Mouse (Mus musculus) hindbrain, embryonic 12.5 days (tissue): ENCODE measurements around the gene Tmem131. TPM values are rescaled to one million over a fixed set of nuclear protein-coding genes. Genes with fewer than 3 reads are reported as not detected.

ENCODE experiments used
- ATAC-seq: fragments of 200-750 bp; cut with Nextera tagmentation; 2 replicates; pipeline ENCODE4 v1.8.0; 2017; ENCODE audit warnings: moderate TSS enrichment; ENCODE audit not compliant: low FRiP score
- H3K27ac ChIP-seq: fragments of 300-500 bp; sonication (generic); 2 replicates; pipeline ENCODE4 v1.5.1; 2016; ENCODE audit warnings: mild to moderate bottlenecking
- H3K27me3 ChIP-seq: fragments of 300-500 bp; sonication (generic); 2 replicates; pipeline ENCODE4 v1.6.1; 2016; ENCODE audit warnings: mild to moderate bottlenecking
- H3K36me3 ChIP-seq: fragments of 300-500 bp; sonication (generic); 2 replicates; pipeline ENCODE4 v1.6.1; 2016; ENCODE audit warnings: mild to moderate bottlenecking
- H3K4me1 ChIP-seq: fragments of 300-500 bp; sonication (generic); 2 replicates; pipeline ENCODE4 v1.6.1; 2016
- H3K4me2 ChIP-seq: fragments of 300-500 bp; sonication (generic); replicated peaks from 2 replicates; pipeline ENCODE4 v1.6.1; 2016; ENCODE audit warnings: mild to moderate bottlenecking
- H3K4me3 ChIP-seq: fragments of 300-500 bp; sonication (generic); 2 replicates; pipeline ENCODE4 v1.5.1; 2016; ENCODE audit warnings: mild to moderate bottlenecking
- H3K9ac ChIP-seq: fragments of 300-500 bp; sonication (generic); 2 replicates; pipeline ENCODE4 v1.6.1; 2016; ENCODE audit warnings: mild to moderate bottlenecking, moderate library complexity
- H3K9me3 ChIP-seq: fragments of 300-500 bp; sonication (generic); replicated peaks from 2 replicates; pipeline ENCODE4 v1.6.1; 2016; ENCODE audit warnings: mild to moderate bottlenecking
- WGBS: fragments of 180-500 bp; shearing (Covaris S2); methylation state at CpG from one replicate; pipeline ENCODE4 v1.1.7; 2016; 5-methylcytosine and 5-hydroxymethylcytosine counted together
- polyA plus RNA-seq: library from polyadenylated mRNA; unstranded; fragments of >200 nt; fragmentation: Nextera tagmentation; extraction: Ambion mirVana; gene quantifications from 2 replicates; pipeline ENCODE4 v1.2.1, GENCODE M21; 2016

Tmem131 gene
- polyA plus RNA-seq, 1 experiment from 2014 or later, result 18.2 TPM

DNA sequence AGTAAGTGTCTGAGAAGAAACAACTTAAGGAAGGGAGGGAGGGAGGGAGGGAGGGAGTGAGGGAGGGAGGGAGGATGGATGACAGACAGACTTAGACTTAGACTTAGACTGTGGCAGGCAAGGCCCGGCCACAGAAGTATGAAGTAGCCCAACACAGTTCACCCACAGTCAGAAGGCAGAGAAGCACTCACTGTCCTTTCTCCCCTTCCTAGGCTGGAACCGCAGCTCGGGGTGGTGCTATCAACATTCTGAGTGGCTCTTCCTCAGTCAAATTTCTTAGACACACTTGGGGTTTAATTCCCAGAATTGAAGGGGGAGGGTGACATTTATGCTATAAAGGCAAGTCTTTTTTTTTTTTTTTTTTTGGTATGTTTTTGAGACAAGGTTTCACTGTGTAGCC lies 51.0 kb downstream of the Tmem131 start:
- WGBS, result 87% methylated on average over 3 of the region's 3 CpGs
- H3K4me3 ChIP-seq, result no peak overlapping the region
- no peaks in the 10 kb centered on the region for H3K4me1 ChIP-seq
- no peak overlapping the region for H3K4me2 ChIP-seq
- no peaks in the 10 kb centered on the region for H3K9me3 ChIP-seq
- ATAC-seq, result no peak
- H3K9ac ChIP-seq, result no peak overlapping the region
- no peak overlapping the region for H3K27ac ChIP-seq
- no peaks in the 10 kb centered on the region for H3K27me3 ChIP-seq
- H3K36me3 ChIP-seq, result no peaks in the 10 kb centered on the region

DNA sequence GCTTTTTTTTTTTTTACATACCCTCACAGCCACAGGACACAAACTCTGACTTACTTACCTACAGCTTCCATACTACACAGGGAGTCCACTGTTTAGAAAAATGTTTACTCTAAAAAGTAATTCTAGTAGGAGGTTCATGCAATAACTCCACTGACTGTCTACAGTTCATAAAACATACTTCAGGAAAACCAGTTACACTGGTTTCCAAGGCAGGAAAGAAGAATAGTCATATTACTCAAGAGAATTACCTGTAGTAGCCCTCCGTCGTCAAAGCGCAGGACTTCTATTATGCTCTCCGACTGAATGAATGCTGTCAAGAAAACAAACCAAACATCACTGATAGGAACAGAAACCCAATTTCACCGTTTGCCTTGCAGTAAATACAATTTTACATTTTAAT lies 54.5 kb downstream of the Tmem131 start:
- Histone ChIP-seq H3K4me2 (no peak overlapping the region), H3K27ac (no peak overlapping the region), H3K27me3 (no peaks in the 10 kb centered on the region), H3K36me3 (no peaks in the 10 kb centered on the region), H3K4me3 (no peak overlapping the region), H3K9ac (no peak overlapping the region), H3K4me1 (peaks cover 10% of the 10 kb centered on the region), H3K9me3 (no peaks in the 10 kb centered on the region)
- WGBS, result 88% methylated on average over 5 of the region's 5 CpGs
- no peak for ATAC-seq

DNA sequence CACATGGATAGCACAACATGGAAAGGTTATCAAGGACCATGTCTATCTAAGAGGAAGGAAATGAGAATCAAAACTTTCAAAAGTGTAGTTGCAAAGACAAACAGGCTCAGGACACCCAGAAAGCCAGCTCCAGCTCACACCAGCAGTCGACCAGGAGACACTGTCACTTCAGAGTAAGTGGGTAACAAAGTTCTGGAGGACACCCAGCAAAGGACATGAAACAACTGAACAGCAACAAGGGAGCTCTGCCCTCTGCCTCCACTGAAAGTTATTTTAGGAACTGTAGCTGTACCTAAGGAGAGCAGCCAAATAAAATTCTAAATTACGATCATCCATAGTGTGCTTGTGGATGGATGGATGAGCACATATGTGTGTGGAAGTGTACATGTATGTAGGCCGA lies 56.3 kb downstream of the Tmem131 start:
- H3K9ac ChIP-seq, result no peak overlapping the region
- H3K4me1 ChIP-seq, result peaks cover 13% of the 10 kb centered on the region
- no peaks in the 10 kb centered on the region for H3K27me3 ChIP-seq
- 97% methylated on average over 3 of the region's 3 CpGs for WGBS
- H3K27ac ChIP-seq, result no peak overlapping the region
- no peak overlapping the region for H3K4me3 ChIP-seq
- H3K9me3 ChIP-seq, result no peaks in the 10 kb centered on the region
- H3K4me2 ChIP-seq, result no peak overlapping the region
- no peaks in the 10 kb centered on the region for H3K36me3 ChIP-seq
- no peak for ATAC-seq

DNA sequence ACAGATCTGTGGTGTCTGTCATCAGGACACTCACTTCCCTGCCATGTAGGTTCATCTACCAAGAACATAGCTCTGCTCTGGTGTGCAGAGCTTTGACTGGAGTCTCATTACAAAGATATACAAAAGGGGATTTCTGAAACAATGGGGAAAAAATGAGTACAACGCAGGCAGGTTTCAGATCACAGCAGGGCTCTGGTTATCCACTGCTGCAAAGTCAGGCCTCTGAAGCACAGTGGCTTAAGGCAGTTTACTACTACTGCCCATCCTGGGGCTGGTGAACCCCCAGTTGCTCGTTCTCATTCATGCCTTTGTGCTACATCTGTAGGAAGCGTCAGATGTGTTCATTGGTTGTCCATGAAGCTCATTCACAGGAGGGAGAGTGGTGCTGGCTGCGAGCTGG lies 57.0 kb downstream of the Tmem131 start:
- H3K9ac ChIP-seq, result no peak overlapping the region
- ATAC-seq, result no peak
- peaks cover 13% of the 10 kb centered on the region for H3K4me1 ChIP-seq
- H3K4me3 ChIP-seq, result no peak overlapping the region
- H3K27me3 ChIP-seq, result no peaks in the 10 kb centered on the region
- no peaks in the 10 kb centered on the region for H3K9me3 ChIP-seq
- no peak overlapping the region for H3K27ac ChIP-seq
- no peak overlapping the region for H3K4me2 ChIP-seq
- no peaks in the 10 kb centered on the region for H3K36me3 ChIP-seq
- 73% methylated on average over 4 of the region's 4 CpGs for WGBS

DNA sequence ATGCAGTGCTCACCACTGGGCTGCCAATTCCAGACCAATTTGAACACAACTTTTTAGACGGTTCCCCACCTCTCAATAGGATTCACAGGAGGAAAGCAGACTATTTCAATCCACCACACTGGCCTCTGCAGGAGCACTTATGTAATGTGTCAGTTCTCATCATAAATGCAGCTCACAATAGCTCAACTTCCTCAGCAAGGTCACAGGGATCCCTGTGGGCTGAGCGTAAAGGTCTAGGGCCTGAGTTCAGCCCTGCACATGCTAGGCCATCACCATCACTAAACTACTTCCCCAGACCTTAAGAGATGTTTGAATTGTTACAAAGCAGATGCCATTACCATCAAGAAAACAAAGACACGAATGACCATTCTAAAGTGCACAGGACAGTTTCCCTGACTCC lies 58.9 kb downstream of the Tmem131 start:
- Histone ChIP-seq H3K27ac (no peak overlapping the region), H3K36me3 (no peaks in the 10 kb centered on the region), H3K27me3 (no peaks in the 10 kb centered on the region), H3K4me2 (no peak overlapping the region), H3K4me3 (no peak overlapping the region), H3K9ac (no peak overlapping the region), H3K4me1 (peaks cover 13% of the 10 kb centered on the region), H3K9me3 (no peaks in the 10 kb centered on the region)
- no peak for ATAC-seq
- 61% methylated on average over 3 of the region's 3 CpGs for WGBS

DNA sequence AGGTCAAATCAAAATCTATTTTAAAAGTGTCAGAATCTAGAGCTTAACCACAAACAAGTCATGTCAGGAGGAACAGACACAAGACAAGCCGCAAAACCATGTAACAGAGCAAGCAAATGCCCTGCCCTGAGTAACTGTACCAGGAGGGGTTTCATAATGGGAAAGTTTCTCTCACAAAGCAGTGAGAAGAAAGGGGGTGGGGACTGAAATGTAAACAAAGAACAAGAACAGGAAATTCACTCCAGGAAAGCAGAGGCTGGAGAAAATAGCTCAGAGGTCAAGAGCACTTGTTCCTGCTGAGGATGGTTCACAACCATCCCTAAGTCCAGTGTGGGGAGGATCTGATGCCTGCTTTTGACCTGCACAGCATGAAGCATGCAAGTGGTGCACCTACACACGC lies 59.7 kb downstream of the Tmem131 start:
- ATAC-seq, result no peak
- no peak overlapping the region for H3K4me3 ChIP-seq
- WGBS, result 67% methylated on average over 2 of the region's 2 CpGs

DNA sequence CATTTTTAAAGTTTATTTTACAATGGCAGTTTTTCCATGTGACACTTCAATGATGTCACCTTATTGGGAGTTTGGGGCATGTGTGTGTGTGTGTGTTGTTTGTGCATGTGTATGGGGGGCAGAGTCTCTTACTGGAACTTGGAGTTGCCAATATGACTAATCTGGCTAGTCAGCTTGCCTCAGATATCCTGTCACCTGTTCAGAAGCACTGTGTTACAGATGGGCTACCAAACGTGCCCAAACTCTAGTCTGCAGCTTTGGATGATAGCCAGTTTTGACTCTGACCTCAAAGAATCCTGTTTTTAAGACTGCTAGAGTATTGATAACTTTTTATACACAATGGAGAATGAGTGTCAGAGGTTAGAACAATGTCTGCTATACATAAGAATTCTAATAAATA lies 64.3 kb downstream of the Tmem131 start:
- Histone ChIP-seq H3K27ac (no peak overlapping the region), H3K4me1 (peaks cover 5% of the 10 kb centered on the region), H3K9ac (no peak overlapping the region), H3K4me3 (no peak overlapping the region), H3K36me3 (peaks cover 11% of the 10 kb centered on the region), H3K27me3 (no peaks in the 10 kb centered on the region), H3K4me2 (no peak overlapping the region), H3K9me3 (no peaks in the 10 kb centered on the region)
- ATAC-seq, result no peak
- WGBS, result 68% methylated on average over 1 of the region's 1 CpGs

More for the DNA sequence above, 59.7 kb downstream of the Tmem131 start:
- H3K4me1 ChIP-seq, result peaks cover 13% of the 10 kb centered on the region
- H3K27me3 ChIP-seq, result no peaks in the 10 kb centered on the region
- H3K27ac ChIP-seq, result no peak overlapping the region
- no peak overlapping the region for H3K4me2 ChIP-seq
- no peak overlapping the region for H3K9ac ChIP-seq
- H3K36me3 ChIP-seq, result no peaks in the 10 kb centered on the region
- no peaks in the 10 kb centered on the region for H3K9me3 ChIP-seq

DNA sequence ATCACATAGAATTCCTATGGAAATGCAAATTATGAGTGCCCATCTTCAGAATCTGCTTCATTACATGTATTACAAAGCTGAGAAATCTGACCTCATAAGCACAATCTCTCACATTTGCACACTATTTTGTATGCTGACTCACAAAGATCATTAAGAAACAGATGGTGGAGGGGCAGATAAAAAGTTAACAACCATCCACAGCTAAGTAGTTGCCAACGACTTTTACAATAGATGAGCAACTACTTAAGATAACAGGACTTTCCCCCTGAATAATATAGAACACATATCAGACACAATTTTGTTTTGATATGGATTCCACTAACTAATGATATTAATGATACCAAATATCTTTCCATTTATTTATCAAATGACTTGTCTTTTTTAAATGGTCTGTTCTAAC lies 66.3 kb downstream of the Tmem131 start:
- H3K4me1 ChIP-seq, result no peaks in the 10 kb centered on the region

DNA sequence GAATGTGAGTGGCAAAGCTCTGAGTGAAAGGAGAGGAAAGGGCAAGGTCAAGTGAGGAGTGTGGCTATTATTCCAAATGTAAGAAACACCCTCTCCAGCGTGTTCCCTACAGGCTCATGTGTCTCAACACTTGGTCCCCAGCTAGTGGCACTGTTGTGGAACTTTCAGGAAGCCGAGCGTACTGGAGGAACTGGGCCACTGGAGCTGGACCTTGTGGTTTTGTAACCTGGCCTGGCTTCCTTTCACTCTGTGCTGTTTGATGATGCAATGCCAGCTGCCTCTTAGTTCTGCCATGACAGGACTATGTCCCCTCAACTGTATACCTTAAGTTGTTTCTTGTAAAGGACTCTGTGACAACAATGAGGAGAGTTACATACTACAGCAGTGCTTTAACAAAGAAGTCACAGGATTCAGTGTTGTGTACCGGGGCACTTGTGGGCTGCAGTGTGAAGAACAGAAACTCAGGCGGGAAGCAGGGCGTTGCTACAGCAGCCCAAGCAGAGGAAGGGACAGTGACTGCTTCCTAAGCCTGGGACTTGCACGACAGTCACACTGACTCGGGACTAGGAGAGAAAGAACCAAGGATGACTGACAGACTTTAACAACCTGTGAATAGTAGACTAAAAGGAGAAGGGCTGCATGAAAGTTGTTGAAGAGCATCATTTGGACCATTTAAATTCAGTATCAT lies 68.4 kb downstream of the Tmem131 start:
- WGBS, result 81% methylated on average over 8 of the region's 8 CpGs
- H3K27ac ChIP-seq, result no peak overlapping the region

More for the DNA sequence above, 66.3 kb downstream of the Tmem131 start:
- ATAC-seq, result no peak
- H3K9ac ChIP-seq, result no peak overlapping the region
- WGBS, result 88% methylated on average over 1 of the region's 1 CpGs
- H3K9me3 ChIP-seq, result no peaks in the 10 kb centered on the region
- H3K4me3 ChIP-seq, result no peak overlapping the region
- no peak overlapping the region for H3K27ac ChIP-seq
- no peak overlapping the region for H3K4me2 ChIP-seq
- H3K27me3 ChIP-seq, result no peaks in the 10 kb centered on the region
- H3K36me3 ChIP-seq, result peaks cover 11% of the 10 kb centered on the region

DNA sequence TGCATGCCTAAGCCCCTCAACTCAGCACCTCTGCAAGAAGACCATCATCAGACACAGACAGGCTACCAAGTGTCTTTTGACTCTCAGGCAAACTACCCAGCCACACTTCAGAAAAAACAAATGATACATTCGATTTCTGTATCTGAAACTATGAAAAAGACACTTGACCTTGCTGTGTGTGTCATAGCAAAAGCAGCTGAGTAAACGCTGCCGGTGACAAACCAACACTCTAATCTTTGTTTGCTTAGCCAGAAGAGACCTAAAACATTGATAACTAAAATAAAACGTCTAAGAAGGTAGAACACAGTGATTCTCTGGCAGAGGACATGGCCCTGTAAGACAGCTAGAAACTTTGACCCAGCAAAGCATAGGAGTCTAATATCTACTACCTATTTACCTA lies 72.2 kb downstream of the Tmem131 start:
- Histone ChIP-seq H3K9ac (no peak overlapping the region), H3K4me1 (no peaks in the 10 kb centered on the region), H3K4me2 (no peak overlapping the region), H3K9me3 (no peaks in the 10 kb centered on the region), H3K27me3 (no peaks in the 10 kb centered on the region), H3K36me3 (peaks cover 13% of the 10 kb centered on the region), H3K4me3 (no peak overlapping the region), H3K27ac (no peak overlapping the region)
- no peak for ATAC-seq
- WGBS, result 77% methylated on average over 4 of the region's 4 CpGs

More for the DNA sequence above, 68.4 kb downstream of the Tmem131 start:
- Histone ChIP-seq H3K4me2 (no peak overlapping the region), H3K36me3 (peaks cover 11% of the 10 kb centered on the region), H3K4me1 (no peaks in the 10 kb centered on the region), H3K9ac (no peak overlapping the region), H3K9me3 (no peaks in the 10 kb centered on the region), H3K4me3 (no peak overlapping the region), H3K27me3 (no peaks in the 10 kb centered on the region)
- no peak for ATAC-seq

DNA sequence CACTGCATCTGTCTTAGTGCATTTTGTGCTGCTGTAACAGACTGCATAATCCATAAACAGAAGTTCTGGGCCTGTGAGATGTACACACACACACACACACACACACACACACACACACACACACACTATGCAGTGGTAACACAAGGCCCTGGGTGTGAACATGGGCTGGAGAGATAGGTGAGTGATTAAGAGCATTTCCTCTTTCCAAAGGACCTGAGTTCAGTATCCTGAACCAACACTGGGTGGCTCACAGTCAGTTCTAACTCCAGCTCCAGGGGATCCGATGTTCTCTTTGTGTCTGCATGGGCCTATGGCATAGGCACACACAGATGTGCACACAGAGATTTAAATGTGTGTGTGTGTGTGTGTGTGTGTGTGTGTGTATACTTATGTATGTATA lies 72.9 kb downstream of the Tmem131 start:
- 81% methylated on average over 1 of the region's 1 CpGs for whole genome bisulfite sequencing
- Histone ChIP-seq H3K4me2 (no peak overlapping the region), H3K4me3 (no peak overlapping the region), H3K36me3 (peaks cover 10% of the 10 kb centered on the region), H3K4me1 (no peaks in the 10 kb centered on the region), H3K9ac (no peak overlapping the region), H3K27ac (no peak overlapping the region), H3K9me3 (no peaks in the 10 kb centered on the region), H3K27me3 (no peaks in the 10 kb centered on the region)
- ATAC-seq, result no peak

DNA sequence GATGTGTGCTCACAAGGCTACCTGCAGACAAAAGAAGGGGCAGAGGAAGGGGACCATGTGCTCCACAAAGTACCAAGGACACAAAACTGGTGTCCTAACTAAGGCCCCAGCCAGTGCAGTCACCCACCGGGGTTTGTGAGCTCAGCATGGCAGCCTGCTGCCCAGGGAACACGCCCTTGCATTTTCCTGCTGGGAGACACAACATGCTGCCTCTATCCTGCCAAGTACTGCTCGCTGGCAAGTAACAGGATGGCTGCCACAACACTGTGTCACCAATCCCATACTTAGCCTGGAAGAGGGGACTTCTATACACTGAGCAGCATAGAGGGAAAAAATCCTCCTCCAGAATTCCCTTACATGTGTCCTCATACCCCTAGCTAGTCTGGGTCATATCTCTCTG lies 78.7 kb downstream of the Tmem131 start:
- no peak overlapping the region for H3K9ac ChIP-seq
- no peak overlapping the region for H3K27ac ChIP-seq
- H3K4me1 ChIP-seq, result peaks cover 16% of the 10 kb centered on the region
- H3K4me3 ChIP-seq, result no peak overlapping the region
- H3K36me3 ChIP-seq, result 0 out of 2 replicates have a peak, but pooled peaks cover 5% of the 10 kb centered on the region
- ATAC-seq, result no peak
- H3K27me3 ChIP-seq, result no peaks in the 10 kb centered on the region
- H3K4me2 ChIP-seq, result no peak overlapping the region
- 73% methylated on average over 3 of the region's 3 CpGs for WGBS
- H3K9me3 ChIP-seq, result no peaks in the 10 kb centered on the region

DNA sequence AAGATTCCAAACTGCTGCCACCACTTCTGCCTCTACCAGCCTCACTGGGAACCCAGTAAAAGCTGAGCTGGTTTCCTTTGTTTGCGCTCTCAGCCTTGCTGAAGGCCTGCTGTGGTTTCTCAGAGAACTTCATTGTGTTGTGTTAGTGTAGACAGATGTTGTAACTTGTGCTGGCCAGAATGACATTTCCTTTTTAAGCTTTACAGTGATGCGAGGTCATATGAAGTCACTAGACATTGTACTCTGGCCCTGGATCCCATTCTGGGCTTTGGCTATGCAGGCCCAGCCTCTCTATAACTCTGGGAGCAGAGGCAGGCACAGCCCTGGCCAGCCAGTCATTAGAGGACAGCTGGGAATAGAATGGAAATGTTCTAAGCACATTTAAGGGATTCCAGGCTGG lies 81.7 kb downstream of the Tmem131 start:
- ATAC-seq, result no peak
- 0 out of 2 replicates have a peak overlapping the region, but pooled peaks have one; percentile 8 for H3K27ac ChIP-seq
- H3K4me1 ChIP-seq, result peaks cover 16% of the 10 kb centered on the region
- no peaks in the 10 kb centered on the region for H3K9me3 ChIP-seq
- H3K4me2 ChIP-seq, result no peak overlapping the region
- no peak overlapping the region for H3K4me3 ChIP-seq
- H3K9ac ChIP-seq, result no peak overlapping the region
- WGBS, result 81% methylated on average over 2 of the region's 2 CpGs
- no peaks in the 10 kb centered on the region for H3K27me3 ChIP-seq
- no peaks in the 10 kb centered on the region for H3K36me3 ChIP-seq
